Mouse (Mus musculus): ENCODE data around the gene Jaml. TPM values are rescaled to one million over a fixed set of nuclear protein-coding genes. Genes with fewer than 3 reads are reported as not detected.
"Not testable (repeated sequence)": the region's sequence is repeated elsewhere in the genome, so short reads cannot be mapped to it uniquely, and the experiment has no call there.

The Jaml gene
- 0.46 TPM in 1 of 2 replicates, not detected in the other for polyA plus RNA-seq (2014; fragmentation: Nextera tagmentation; extraction: Ambion mirVana)

DNA sequence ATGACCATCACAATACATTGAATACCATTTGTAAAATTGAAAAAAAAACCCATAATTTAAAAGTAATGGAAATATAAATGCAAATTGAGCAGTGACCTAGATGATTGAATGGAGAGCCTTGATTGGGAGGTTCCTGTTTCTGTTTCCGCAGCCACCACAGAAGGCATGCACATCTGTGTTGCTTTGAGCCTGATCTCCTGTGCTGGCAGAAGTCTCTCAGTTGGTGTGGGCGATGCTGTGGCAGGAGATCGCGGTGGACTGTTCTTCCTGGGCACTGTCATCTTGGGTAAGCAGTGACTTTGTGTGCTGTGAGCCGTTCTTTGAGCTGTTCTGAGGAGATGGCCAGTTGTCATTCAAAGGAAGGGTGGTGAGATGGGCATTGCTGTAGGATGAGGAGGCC is at the start of gene Jaml:
Gene Jaml, plus strand, starts transcription at position 173 of the 400 bp plus-strand sequence.
- Histone ChIP-seq H3K27me3 (ENCODE audit: control insufficient read depth, insufficient read depth, low read length) (no peaks in the 10 kb centered on the region), H3K27ac (ENCODE audit: low read depth, low read length) (no peak within 1 kb of the TSS), H3K36me3 (ENCODE audit: control insufficient read depth, insufficient read depth, low read length) (no peaks in the 10 kb centered on the region), H3K4me3 (ENCODE audit: low read length) (no peak within 1 kb of the TSS), H3K4me2 (replicated peaks; ENCODE audit: low read depth, low read length) (no peak within 1 kb of the TSS), H3K9me3 (ENCODE audit: control insufficient read depth, low read length) (no peaks in the 10 kb centered on the region), H3K9ac (ENCODE audit: low read depth, low read length) (no peak within 1 kb of the TSS), H3K4me1 (ENCODE audit: control insufficient read depth, insufficient read depth, low read length) (no peaks in the 10 kb centered on the region)
- ATAC-seq (ENCODE audit: low FRiP score, low TSS enrichment): no peak
- 83% methylated on average over 5 of the region's 5 CpGs for WGBS

DNA sequence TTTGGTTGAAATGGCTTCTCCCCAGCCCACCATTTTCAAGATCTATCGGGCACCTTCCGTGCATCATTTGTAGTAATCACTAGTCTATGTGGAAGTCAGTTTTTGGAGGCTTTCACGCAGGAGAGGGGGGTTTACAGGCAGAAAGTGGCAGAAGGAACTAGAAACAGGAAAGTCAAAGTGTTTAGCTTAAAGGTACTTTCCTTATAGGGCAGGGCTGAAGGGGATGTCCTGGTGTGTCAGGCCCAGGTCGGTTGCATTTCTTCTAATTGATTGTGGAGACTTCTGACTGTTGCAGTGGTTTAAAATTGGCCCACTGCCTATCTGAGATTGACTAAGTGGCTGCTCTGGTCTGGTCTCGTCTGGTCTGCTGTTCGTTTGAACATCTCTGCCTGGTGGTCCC is 48.6 kb upstream of the Jaml start:
- H3K27me3 ChIP-seq (ENCODE audit: control insufficient read depth, insufficient read depth, low read length): no peaks in the 10 kb centered on the region
- no peak overlapping the region for H3K9ac ChIP-seq (ENCODE audit: low read depth, low read length)
- H3K4me1 ChIP-seq (ENCODE audit: control insufficient read depth, insufficient read depth, low read length): no peaks in the 10 kb centered on the region
- H3K36me3 ChIP-seq (ENCODE audit: control insufficient read depth, insufficient read depth, low read length): no peaks in the 10 kb centered on the region
- no peak overlapping the region for H3K27ac ChIP-seq (ENCODE audit: low read depth, low read length)
- H3K4me3 ChIP-seq (ENCODE audit: low read length): no peak overlapping the region
- H3K9me3 ChIP-seq (ENCODE audit: control insufficient read depth, low read length): no peaks in the 10 kb centered on the region
- H3K4me2 ChIP-seq (replicated peaks; ENCODE audit: low read depth, low read length): no peak overlapping the region
- no peak for ATAC-seq (ENCODE audit: low FRiP score, low TSS enrichment)
- WGBS: 63% methylated on average over 6 of the region's 6 CpGs

DNA sequence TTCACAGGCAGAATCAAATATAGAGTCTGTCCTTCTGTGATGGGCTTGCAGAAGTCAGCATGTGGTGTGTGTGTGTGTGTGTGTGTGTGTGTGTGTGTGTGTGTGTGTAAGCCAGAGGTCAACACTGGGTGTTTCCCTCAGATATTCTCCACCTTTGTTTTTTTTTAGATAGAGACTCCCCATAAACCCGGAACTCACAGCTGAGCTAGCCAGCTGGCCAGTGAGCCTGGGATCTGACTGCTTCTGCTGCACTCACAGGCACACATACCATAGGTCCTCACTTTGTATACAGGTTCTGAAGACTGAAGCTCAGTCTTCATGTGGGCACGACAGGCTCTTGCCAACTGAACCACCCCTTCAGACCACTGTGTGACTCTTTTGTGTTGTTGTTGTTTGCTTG is 46.7 kb upstream of the Jaml start:
- Histone ChIP-seq H3K4me1 (ENCODE audit: control insufficient read depth, insufficient read depth, low read length) (no peaks in the 10 kb centered on the region), H3K27me3 (ENCODE audit: control insufficient read depth, insufficient read depth, low read length) (no peaks in the 10 kb centered on the region), H3K4me2 (replicated peaks; ENCODE audit: low read depth, low read length) (no peak overlapping the region), H3K36me3 (ENCODE audit: control insufficient read depth, insufficient read depth, low read length) (no peaks in the 10 kb centered on the region), H3K9me3 (ENCODE audit: control insufficient read depth, low read length) (no peaks in the 10 kb centered on the region), H3K27ac (ENCODE audit: low read depth, low read length) (no peak overlapping the region), H3K4me3 (ENCODE audit: low read length) (no peak overlapping the region), H3K9ac (ENCODE audit: low read depth, low read length) (no peak overlapping the region)
- WGBS: 74% methylated on average over 2 of the region's 2 CpGs
- ATAC-seq (ENCODE audit: low FRiP score, low TSS enrichment): no peak

DNA sequence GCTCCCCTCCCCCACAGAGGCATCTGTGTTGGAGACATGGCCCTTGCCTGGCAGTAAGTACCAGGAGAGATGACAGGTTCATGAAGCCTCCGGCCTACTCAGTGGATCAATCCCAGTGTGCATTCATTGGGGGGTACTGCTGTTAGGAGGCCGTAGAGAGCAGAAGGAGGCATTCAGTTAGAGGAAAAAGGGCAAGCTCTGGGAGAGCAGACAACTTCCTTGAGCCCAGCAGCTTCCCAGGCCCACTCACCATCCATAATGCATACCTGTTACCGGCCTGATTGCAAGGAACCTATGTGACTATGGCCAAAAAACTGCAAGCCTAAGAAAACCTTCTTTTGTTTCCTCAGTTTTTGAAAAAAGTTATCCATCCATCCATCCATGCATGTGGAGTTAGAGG is 44.5 kb upstream of the Jaml start:
- H3K4me2 ChIP-seq (replicated peaks; ENCODE audit: low read depth, low read length): no peak overlapping the region
- H3K27me3 ChIP-seq (ENCODE audit: control insufficient read depth, insufficient read depth, low read length): peaks cover 6% of the 10 kb centered on the region
- H3K36me3 ChIP-seq (ENCODE audit: control insufficient read depth, insufficient read depth, low read length): no peaks in the 10 kb centered on the region
- no peak for ATAC-seq (ENCODE audit: low FRiP score, low TSS enrichment)
- no peaks in the 10 kb centered on the region for H3K4me1 ChIP-seq (ENCODE audit: control insufficient read depth, insufficient read depth, low read length)
- no peak overlapping the region for H3K4me3 ChIP-seq (ENCODE audit: low read length)
- H3K9me3 ChIP-seq (ENCODE audit: control insufficient read depth, low read length): no peaks in the 10 kb centered on the region
- H3K9ac ChIP-seq (ENCODE audit: low read depth, low read length): no peak overlapping the region
- WGBS: 86% methylated on average over 3 of the region's 3 CpGs
- no peak overlapping the region for H3K27ac ChIP-seq (ENCODE audit: low read depth, low read length)

DNA sequence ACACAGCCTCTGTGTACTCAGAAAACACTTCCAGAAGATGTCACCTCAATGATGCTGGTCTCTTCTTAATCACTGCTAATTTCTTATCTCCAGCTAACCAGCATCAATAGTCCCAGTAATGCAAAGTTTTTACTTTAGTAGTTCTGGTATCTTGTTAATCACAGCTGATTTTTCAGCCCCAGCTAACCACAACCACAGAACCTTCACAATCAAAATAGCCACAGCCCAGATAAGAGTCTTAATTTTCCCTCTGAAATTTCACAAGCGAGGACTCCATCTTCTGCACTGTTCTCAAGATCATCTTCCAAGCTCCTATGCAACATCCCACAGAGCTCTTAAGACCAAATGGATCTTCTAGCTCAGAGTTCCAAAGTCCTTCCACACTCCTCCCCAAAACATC is 41.2 kb upstream of the Jaml start:
- not testable (repeated sequence) for H3K36me3 ChIP-seq (ENCODE audit: control insufficient read depth, insufficient read depth, low read length); H3K9me3 ChIP-seq (ENCODE audit: control insufficient read depth, low read length); H3K27ac ChIP-seq (ENCODE audit: low read depth, low read length); H3K4me2 ChIP-seq (replicated peaks; ENCODE audit: low read depth, low read length); ATAC-seq (ENCODE audit: low FRiP score, low TSS enrichment); H3K9ac ChIP-seq (ENCODE audit: low read depth, low read length); H3K4me3 ChIP-seq (ENCODE audit: low read length)
- Histone ChIP-seq H3K4me1 (ENCODE audit: control insufficient read depth, insufficient read depth, low read length) (peaks cover 11% of the 10 kb centered on the region; the same call in 1 of the 2 replicates), H3K27me3 (ENCODE audit: control insufficient read depth, insufficient read depth, low read length) (peaks cover 35% of the 10 kb centered on the region)
- WGBS: 95% methylated on average over 1 of the region's 1 CpGs

DNA sequence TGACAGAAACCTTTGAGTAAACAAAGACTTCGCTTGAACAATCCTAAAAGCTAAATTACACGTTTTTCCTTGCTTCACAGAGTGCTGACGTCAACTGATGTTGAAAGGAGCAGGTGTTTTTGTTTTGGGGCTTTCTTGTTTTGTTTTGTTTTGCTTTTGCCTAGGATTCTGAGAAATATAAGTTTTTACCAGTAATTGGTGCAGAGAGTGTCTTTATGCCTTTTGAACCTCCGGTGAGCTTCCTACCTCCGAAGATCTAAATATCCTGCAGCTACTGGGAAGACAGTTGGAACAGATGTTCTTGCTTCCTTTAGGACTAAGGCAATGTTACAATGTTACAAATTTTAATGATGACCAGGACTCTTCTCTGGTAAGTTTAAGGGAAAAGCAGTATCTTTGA is 39.5 kb upstream of the Jaml start, which contains the start of gene Mpzl2:
Gene Mpzl2, plus strand, starts transcription at position 301 of the 400 bp plus-strand sequence.
- Histone ChIP-seq H3K4me2 (replicated peaks; ENCODE audit: low read depth, low read length) (peak within 1 kb of the TSS; percentile 31), H3K9me3 (ENCODE audit: control insufficient read depth, low read length) (no peaks in the 10 kb centered on the region), H3K27ac (ENCODE audit: low read depth, low read length) (peak within 1 kb of the TSS; percentile 30; the same call in 1 of the 2 replicates), H3K9ac (ENCODE audit: low read depth, low read length) (peak within 1 kb of the TSS; percentile 12; the same call in 1 of the 2 replicates), H3K27me3 (ENCODE audit: control insufficient read depth, insufficient read depth, low read length) (peaks cover 40% of the 10 kb centered on the region), H3K36me3 (ENCODE audit: control insufficient read depth, insufficient read depth, low read length) (no peaks in the 10 kb centered on the region), H3K4me1 (ENCODE audit: control insufficient read depth, insufficient read depth, low read length) (peaks cover 17% of the 10 kb centered on the region; the same call in 1 of the 2 replicates), H3K4me3 (ENCODE audit: low read length) (peak within 1 kb of the TSS; percentile 2; the same call in 1 of the 2 replicates)
- WGBS: 69% methylated on average over 5 of the region's 5 CpGs
- no peak for ATAC-seq (ENCODE audit: low FRiP score, low TSS enrichment)

DNA sequence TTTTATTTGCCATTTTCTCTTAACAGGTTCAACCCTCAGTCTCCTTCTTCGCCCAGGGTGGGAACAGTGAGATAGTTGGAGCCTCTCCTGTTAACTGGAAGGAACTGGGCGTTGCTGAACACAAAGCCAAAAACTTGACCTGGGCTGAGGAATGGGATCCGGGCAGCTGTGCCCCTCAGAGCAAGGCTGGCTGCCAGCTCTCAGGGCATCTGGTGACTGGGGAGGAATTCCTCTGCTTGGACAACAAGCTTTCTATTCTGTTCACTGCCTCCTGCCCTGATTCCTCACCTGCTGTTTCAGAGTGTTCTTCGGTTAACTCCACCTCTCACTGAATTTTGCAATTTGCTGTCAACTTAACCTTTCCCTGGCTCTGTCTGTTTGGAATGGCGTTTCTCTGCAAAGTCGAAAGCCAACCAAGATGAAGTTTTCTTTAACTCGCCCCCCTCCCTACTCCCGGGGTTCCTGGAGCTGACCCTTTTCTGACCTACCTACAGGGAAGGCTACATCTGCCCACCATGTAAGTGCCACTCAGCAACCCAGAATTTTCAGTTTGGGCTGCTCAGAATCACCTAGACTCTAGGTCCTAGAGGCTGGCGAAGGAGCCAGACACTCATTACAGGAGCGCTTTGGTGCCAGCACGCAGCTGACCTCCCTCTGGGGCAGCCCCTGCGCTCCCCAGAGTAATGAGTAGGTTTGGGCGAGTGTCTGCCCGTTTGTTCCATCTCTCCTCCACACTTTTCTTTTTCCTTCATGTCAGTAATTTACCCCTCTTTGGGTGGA is 38.7 kb upstream of the Jaml start:
- H3K27ac ChIP-seq (ENCODE audit: low read depth, low read length): peak overlapping the region; percentile 30; the same call in 1 of the 2 replicates
- H3K9ac ChIP-seq (ENCODE audit: low read depth, low read length): peak overlapping the region; percentile 12; the same call in 1 of the 2 replicates
- 15% methylated on average over 14 of the region's 14 CpGs for WGBS
- no peak for ATAC-seq (ENCODE audit: low FRiP score, low TSS enrichment)
- peak overlapping the region; percentile 2; the same call in 1 of the 2 replicates for H3K4me3 ChIP-seq (ENCODE audit: low read length)
- H3K4me1 ChIP-seq (ENCODE audit: control insufficient read depth, insufficient read depth, low read length): peaks cover 17% of the 10 kb centered on the region; the same call in 1 of the 2 replicates
- H3K9me3 ChIP-seq (ENCODE audit: control insufficient read depth, low read length): no peaks in the 10 kb centered on the region
- H3K36me3 ChIP-seq (ENCODE audit: control insufficient read depth, insufficient read depth, low read length): 0 out of 2 replicates have a peak, but pooled peaks cover 2% of the 10 kb centered on the region
- H3K4me2 ChIP-seq (replicated peaks; ENCODE audit: low read depth, low read length): peak overlapping the region; percentile 31
- peaks cover 40% of the 10 kb centered on the region for H3K27me3 ChIP-seq (ENCODE audit: control insufficient read depth, insufficient read depth, low read length)

DNA sequence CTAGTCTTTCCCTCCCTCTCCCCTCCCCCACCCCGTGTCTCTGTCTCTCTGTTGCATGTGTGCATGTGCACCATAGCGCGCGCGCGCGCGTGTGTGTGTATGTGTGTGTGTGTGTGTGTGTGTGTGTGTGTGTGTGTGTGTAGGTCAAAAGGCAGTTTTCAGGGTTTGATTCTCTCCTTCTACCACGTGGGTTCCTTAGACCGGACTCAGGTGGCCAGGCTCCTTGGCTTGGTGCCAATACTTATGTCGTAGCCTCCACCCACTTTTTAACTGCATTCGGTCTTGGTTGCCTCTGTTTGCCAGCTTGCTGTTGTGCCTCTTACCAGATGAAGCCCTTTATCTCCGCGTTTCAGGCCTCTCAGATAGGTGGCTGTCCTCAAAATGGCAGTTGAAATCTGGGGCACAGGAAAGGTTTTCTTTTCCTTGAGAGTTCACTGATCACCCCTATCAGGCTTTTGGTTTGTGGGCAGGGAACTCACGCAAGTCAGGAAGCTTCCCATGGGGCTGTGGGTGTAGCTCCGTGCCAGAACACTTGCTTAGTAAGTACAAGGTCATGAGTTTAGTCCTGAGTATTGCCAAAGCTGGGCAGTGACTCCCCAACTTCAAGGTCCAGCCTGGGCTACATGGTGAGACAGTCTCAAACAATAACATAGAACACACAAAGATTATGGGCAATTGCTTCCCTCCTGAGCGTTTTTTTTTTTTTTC is 37.7 kb upstream of the Jaml start:
- 36% methylated on average over 17 of the region's 17 CpGs for WGBS
- no peaks in the 10 kb centered on the region for H3K9me3 ChIP-seq (ENCODE audit: control insufficient read depth, low read length)
- peak overlapping the region; percentile 31 for H3K4me2 ChIP-seq (replicated peaks; ENCODE audit: low read depth, low read length)
- ATAC-seq (ENCODE audit: low FRiP score, low TSS enrichment): no peak
- H3K9ac ChIP-seq (ENCODE audit: low read depth, low read length): no peak overlapping the region; the same call in 1 of the 2 replicates
- peak overlapping the region; percentile 2; the same call in 1 of the 2 replicates for H3K4me3 ChIP-seq (ENCODE audit: low read length)
- H3K4me1 ChIP-seq (ENCODE audit: control insufficient read depth, insufficient read depth, low read length): peaks cover 17% of the 10 kb centered on the region; the same call in 1 of the 2 replicates
- H3K27me3 ChIP-seq (ENCODE audit: control insufficient read depth, insufficient read depth, low read length): peaks cover 40% of the 10 kb centered on the region
- 0 out of 2 replicates have a peak, but pooled peaks cover 2% of the 10 kb centered on the region for H3K36me3 ChIP-seq (ENCODE audit: control insufficient read depth, insufficient read depth, low read length)
- H3K27ac ChIP-seq (ENCODE audit: low read depth, low read length): peak overlapping the region; percentile 70; the same call in 1 of the 2 replicates

All from kidney, embryonic 14.5 days (tissue).